Mouse (Mus musculus) spleen, adult 2 months (tissue): ENCODE measurements around the gene Ddn. TPM values are rescaled to one million over a fixed set of nuclear protein-coding genes. Genes with fewer than 3 reads are reported as not detected.

Experiments used
- DNase-seq, 2 experiments: peaks; one replicate each; pipeline versions ENCODE4 v3.0.0 to v3.0.0-alpha.2; 2012 to 2021; ENCODE audit warnings: low spot score in 2 of 2, low read depth in 1 of 2
- H3K27ac ChIP-seq: fragments of 200-500 bp; 2 replicates; pipeline ENCODE4 v1.5.1; 2012; ENCODE audit warnings: low read length, inconsistent platforms; ENCODE audit not compliant: insufficient read depth
- H3K27me3 ChIP-seq: fragments of 200-500 bp; 2 replicates; pipeline ENCODE4 v1.6.1; 2012; ENCODE audit warnings: mild to moderate bottlenecking, moderate library complexity, low read length, inconsistent platforms; ENCODE audit not compliant: control insufficient read depth, insufficient read depth
- H3K36me3 ChIP-seq: fragments of 200-500 bp; 2 replicates; pipeline ENCODE4 v1.6.1; 2012; ENCODE audit warnings: mild to moderate bottlenecking, low read length, inconsistent platforms; ENCODE audit not compliant: control insufficient read depth, insufficient read depth
- H3K4me1 ChIP-seq: fragments of 200-500 bp; 2 replicates; pipeline ENCODE4 v1.6.1; 2011; ENCODE audit warnings: inconsistent platforms; ENCODE audit not compliant: control insufficient read depth, insufficient read depth, insufficient read length
- H3K4me3 ChIP-seq: fragments of 200-500 bp; 2 replicates; pipeline ENCODE4 v1.5.1; 2011; ENCODE audit warnings: mild to moderate bottlenecking, inconsistent platforms; ENCODE audit not compliant: insufficient read depth, insufficient read length; ENCODE audit errors: extremely low read depth
- CTCF ChIP-seq: fragments of 200-500 bp; IDR thresholded peaks from 2 replicates; pipeline ENCODE4 v1.5.1; 2011; ENCODE audit warnings: mild to moderate bottlenecking, inconsistent platforms; ENCODE audit not compliant: insufficient read depth, insufficient read length, insufficient replicate concordance; ENCODE audit errors: extremely low read depth
- POLR2A ChIP-seq: fragments of 200-500 bp; IDR thresholded peaks from 2 replicates; pipeline ENCODE4 v1.6.1; 2011; ENCODE audit warnings: low read depth, low read length, inconsistent platforms
- WGBS: fragments of 180-500 bp; shearing (Covaris S2); methylation state at CpG from one replicate; pipeline ENCODE4 v1.1.7; 2018; 5-methylcytosine and 5-hydroxymethylcytosine counted together
- polyA plus RNA-seq: library from polyadenylated mRNA; depleted of rRNA; stranded (reverse); fragments of >200 nt; gene quantifications from 2 replicates; pipeline ENCODE4 v1.2.3, GENCODE M21; 2012

Gene Ddn
- polyA plus RNA-seq, 1 experiment, result 0.39 TPM

DNA sequence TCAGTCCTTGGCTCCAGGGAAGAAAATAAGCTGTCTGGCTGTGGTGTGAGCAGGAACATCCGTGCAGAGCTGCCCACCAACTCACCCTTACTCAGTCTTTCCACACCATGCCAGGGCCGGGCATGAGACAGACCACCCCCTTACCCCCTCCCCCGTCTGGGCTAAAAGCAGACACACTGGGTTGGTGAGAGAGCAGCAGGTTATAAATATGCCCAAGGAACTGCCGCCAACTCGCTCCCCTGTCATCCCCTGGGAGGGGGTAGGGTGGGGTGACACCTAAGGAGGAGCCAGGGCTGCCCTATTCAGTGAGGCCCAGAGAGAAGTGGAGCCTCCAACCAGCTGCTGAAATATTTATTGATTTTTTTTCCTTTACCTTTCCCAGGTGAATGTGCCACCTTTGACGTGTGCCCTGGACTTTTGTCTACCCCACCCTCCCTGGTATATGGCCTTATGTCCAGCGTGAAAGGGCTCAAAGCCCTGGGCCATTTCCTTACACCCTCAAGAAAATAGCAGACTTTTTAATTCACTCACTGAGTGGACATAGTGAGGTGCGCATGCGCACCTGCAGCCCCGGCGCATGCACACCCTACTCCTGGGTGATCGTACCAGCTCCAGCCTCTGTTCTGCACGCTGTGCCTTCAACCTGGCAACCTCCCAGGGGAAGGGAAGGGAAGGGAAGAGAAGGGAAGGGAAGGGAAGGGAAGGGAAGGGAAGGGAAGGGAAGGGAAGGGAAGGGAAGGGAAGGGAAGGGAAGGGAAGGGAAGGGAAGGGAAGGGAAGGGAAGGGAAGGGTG is 12.3 kb downstream of the Ddn start:
- 12% methylated on average over 13 of the region's 13 CpGs for WGBS
- Histone ChIP-seq H3K4me3 (no peak overlapping the region), H3K27ac (no peak overlapping the region), H3K27me3 (peaks cover 15% of the 10 kb centered on the region), H3K36me3 (no peaks in the 10 kb centered on the region), H3K4me1 (peaks cover 13% of the 10 kb centered on the region)
- no peak for TF ChIP-seq CTCF
- TF ChIP-seq POLR2A, result no peak
- DNase-seq, result no peak

DNA sequence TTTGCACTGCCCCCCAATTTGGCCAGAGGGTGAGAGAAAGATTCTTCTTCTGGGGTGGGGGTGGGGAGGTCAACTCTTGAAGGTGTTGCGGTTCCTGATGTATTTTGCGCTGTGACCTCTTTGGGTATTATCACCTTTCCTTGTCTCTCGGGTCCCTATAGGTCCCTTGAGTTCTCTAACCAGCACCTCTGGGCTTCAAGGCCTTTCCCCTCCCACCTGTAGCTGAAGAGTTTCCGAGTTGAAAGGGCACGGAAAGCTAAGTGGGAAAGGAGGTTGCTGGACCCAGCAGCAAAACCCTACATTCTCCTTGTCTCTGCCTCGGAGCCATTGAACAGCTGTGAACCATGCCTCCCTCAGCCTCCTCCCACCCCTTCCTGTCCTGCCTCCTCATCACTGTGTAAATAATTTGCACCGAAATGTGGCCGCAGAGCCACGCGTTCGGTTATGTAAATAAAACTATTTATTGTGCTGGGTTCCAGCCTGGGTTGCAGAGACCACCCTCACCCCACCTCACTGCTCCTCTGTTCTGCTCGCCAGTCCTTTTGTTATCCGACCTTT is 16.1 kb downstream of the Ddn start:
- no peak overlapping the region for H3K27ac ChIP-seq
- TF ChIP-seq POLR2A, result no peak
- WGBS, result 4% methylated on average over 13 of the region's 13 CpGs
- H3K4me1 ChIP-seq, result peaks cover 21% of the 10 kb centered on the region
- no peak for DNase-seq
- H3K36me3 ChIP-seq, result no peaks in the 10 kb centered on the region
- peaks cover 43% of the 10 kb centered on the region for H3K27me3 ChIP-seq
- no peak overlapping the region for H3K4me3 ChIP-seq

DNA sequence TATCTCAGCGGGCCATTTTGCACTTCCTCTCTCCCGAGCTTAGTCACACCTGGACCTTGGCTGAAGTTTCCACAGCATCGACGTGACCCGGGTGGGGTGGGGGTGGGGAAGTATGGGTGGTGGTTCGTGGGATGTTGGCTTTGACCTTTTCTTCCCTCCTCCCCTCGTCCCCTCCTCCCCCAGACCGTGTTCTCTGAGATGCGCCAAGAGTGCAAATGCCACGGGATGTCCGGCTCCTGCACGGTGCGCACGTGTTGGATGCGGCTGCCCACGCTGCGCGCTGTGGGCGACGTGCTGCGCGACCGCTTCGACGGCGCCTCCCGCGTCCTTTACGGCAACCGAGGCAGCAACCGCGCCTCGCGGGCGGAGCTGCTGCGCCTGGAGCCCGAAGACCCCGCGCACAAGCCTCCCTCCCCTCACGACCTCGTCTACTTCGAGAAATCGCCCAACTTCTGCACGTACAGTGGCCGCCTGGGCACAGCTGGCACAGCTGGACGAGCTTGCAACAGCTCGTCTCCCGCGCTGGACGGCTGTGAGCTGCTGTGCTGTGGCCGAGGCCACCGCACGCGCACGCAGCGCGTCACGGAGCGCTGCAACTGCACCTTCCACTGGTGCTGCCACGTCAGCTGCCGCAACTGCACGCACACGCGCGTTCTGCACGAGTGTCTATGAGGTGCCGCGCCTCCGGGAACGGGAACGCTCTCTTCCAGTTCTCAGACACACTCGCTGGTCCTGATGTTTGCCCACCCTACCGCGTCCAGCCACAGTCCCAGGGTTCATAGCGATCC is 16.9 kb downstream of the Ddn start:
- TF ChIP-seq CTCF (no peak), POLR2A (no peak)
- H3K4me3 ChIP-seq, result no peak overlapping the region
- peaks cover 38% of the 10 kb centered on the region for H3K27me3 ChIP-seq
- H3K4me1 ChIP-seq, result peaks cover 21% of the 10 kb centered on the region
- DNase-seq, result no peak
- no peak overlapping the region for H3K27ac ChIP-seq
- 5% methylated on average over 75 of the region's 75 CpGs for WGBS
- H3K36me3 ChIP-seq, result no peaks in the 10 kb centered on the region

DNA sequence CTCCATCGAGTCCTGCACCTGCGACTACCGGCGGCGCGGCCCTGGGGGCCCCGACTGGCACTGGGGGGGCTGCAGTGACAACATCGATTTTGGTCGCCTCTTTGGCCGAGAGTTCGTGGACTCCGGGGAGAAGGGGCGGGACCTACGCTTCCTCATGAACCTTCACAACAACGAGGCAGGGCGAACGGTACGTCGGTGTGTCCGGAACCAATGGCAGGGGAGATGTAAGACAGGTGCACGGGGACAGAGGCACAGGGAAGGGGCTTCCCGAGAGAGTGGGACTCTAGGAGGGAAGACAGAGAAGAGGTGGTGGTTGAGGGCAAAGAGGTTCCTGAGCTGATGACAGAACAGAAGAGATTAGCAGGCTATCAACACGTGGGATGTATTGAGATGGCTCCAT is 17.5 kb downstream of the Ddn start:
- peaks cover 21% of the 10 kb centered on the region for H3K4me1 ChIP-seq
- H3K36me3 ChIP-seq, result no peaks in the 10 kb centered on the region
- no peak overlapping the region for H3K4me3 ChIP-seq
- peaks cover 38% of the 10 kb centered on the region for H3K27me3 ChIP-seq
- 3% methylated on average over 23 of the region's 23 CpGs for WGBS
- TF ChIP-seq POLR2A (no peak), CTCF (no peak)
- DNase-seq, result no peak
- H3K27ac ChIP-seq, result no peak overlapping the region

DNA sequence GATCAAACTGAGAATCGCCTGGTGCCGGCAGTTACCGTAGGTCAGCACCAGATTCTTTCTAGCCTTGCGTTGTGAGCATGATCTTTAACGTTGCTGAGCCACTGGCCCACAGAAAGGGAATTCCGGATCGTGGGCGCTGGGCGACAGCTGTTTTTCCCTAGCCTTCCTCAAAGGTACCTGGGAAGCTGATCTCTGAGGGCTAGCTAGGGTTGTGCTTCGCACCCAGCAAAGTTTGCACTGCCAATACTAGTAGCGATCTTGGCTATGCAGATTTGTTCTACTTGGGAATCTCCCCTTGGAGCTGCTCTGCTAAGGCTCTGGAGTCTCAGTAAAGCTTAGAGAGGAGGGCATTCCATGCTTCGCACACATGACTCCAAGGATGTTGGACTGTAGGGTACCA is 18.1 kb downstream of the Ddn start:
- no peak overlapping the region for H3K4me3 ChIP-seq
- H3K36me3 ChIP-seq, result no peaks in the 10 kb centered on the region
- TF ChIP-seq POLR2A (no peak), CTCF (no peak)
- H3K27ac ChIP-seq, result no peak overlapping the region
- peaks cover 36% of the 10 kb centered on the region for H3K27me3 ChIP-seq
- no peak for DNase-seq
- peaks cover 21% of the 10 kb centered on the region for H3K4me1 ChIP-seq
- 4% methylated on average over 12 of the region's 12 CpGs for WGBS

DNA sequence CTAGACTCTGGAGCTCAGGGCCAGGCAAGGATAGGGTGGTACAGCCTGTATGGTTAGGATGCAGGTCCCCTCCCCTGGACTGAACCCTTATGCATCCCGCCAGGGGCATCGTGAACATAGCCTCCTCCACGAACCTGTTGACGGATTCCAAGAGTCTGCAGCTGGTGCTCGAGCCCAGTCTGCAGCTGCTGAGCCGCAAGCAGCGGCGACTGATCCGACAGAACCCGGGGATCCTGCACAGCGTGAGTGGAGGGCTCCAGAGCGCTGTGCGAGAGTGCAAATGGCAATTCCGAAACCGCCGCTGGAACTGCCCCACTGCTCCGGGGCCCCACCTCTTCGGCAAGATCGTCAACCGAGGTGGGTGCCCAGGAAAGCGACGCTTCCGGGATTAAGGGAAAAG is 18.5 kb downstream of the Ddn start:
- H3K4me1 ChIP-seq, result peaks cover 21% of the 10 kb centered on the region
- no peak for DNase-seq
- no peak overlapping the region for H3K27ac ChIP-seq
- 1% methylated on average over 23 of the region's 23 CpGs for WGBS
- no peak overlapping the region for H3K4me3 ChIP-seq
- H3K27me3 ChIP-seq, result peaks cover 36% of the 10 kb centered on the region
- no peak for TF ChIP-seq POLR2A
- no peak for TF ChIP-seq CTCF
- H3K36me3 ChIP-seq, result no peaks in the 10 kb centered on the region
